ENCODE assay signal across 8 mouse cellular contexts in the genomic region with DNA sequence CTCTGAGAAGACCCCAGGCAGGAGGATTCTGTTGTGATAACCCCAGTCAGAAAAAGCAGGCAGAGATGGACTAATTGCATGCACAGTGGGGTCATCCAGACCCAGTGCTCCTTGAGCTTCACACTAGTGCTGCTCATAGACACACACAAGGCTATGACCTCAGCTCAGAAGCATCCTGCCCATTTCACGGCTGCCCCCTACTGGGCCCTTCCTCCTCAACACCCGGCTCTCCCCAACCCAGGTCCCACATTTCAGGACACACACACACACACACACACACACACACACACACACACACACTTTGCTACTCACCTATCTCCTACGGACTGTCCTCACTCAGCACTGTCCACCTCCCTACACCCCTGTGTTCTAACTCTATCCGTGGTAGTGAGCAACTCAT. TPM values are rescaled to one million over a fixed set of nuclear protein-coding genes. Genes with fewer than 3 reads are reported as not detected.
DNase-seq lines count a peak whose midpoint lies in the region; ATAC-seq and TF ChIP-seq lines count a peak whose summit lies in the region.

No protein-coding gene starts in this region.

- no peak overlapping the region for H3K27ac ChIP-seq in forebrain, postnatal 0 days (ENCODE audit: low read depth, low read length)
- H3K27ac ChIP-seq in neural tube, embryonic 14.5 days (ENCODE audit: low read depth, low read length): 0 out of 2 replicates have a peak overlapping the region, but pooled peaks have one; percentile 22

- DNase-seq in gastrocnemius, adult 18-20 months (ENCODE audit: low spot score): peak; percentile 43
- no peak for DNase-seq in gastrocnemius, postnatal 25 days
- DNase-seq in urinary bladder, postnatal 25 days (ENCODE audit: low spot score): peak; percentile 48
- DNase-seq in urinary bladder, adult 18-20 months (ENCODE audit: low spot score in 2 of 2): no peak
- DNase-seq in forebrain, postnatal 0 days: no peak
- peak; percentile 54 to 58 for DNase-seq in kidney, postnatal 25 days
- DNase-seq in layer of hippocampus, adult 9-10 months (ENCODE audit: low spot score): no peak

- no peaks in the 10 kb centered on the region for H3K27me3 ChIP-seq in forebrain, postnatal 0 days (ENCODE audit: insufficient read depth, low read length)
- H3K27me3 ChIP-seq in neural tube, embryonic 14.5 days (ENCODE audit: control insufficient read depth, insufficient read depth, low read length): no peaks in the 10 kb centered on the region

- peak; percentile 45; the same call in 1 of the 2 replicates for ATAC-seq in forebrain, postnatal 0 days
- no peak for ATAC-seq in neural tube, embryonic 14.5 days (ENCODE audit: low read depth)

- peaks cover 40% of the 10 kb centered on the region for H3K36me3 ChIP-seq in forebrain, postnatal 0 days (ENCODE audit: insufficient read depth)
- peaks cover 37% of the 10 kb centered on the region for H3K36me3 ChIP-seq in neural tube, embryonic 14.5 days (ENCODE audit: control insufficient read depth, insufficient read depth, low read length)

- peak; percentile 52 for TF ChIP-seq CTCF in forebrain, postnatal 0 days (IDR thresholded peaks at IDR 0.05; ENCODE audit: low read depth)

- no peak overlapping the region for H3K4me2 ChIP-seq in forebrain, postnatal 0 days (ENCODE audit: low read depth)
- H3K4me2 ChIP-seq in neural tube, embryonic 14.5 days (ENCODE audit: low read depth, low read length): no peak overlapping the region

- H3K4me3 ChIP-seq in forebrain, postnatal 0 days (ENCODE audit: low read depth, low read length): no peak overlapping the region
- no peak overlapping the region for H3K4me3 ChIP-seq in neural tube, embryonic 14.5 days (ENCODE audit: low read depth, low read length)

- no peaks in the 10 kb centered on the region for H3K9me3 ChIP-seq in forebrain, postnatal 0 days (ENCODE audit: low read length)
- no peaks in the 10 kb centered on the region for H3K9me3 ChIP-seq in neural tube, embryonic 14.5 days (ENCODE audit: control insufficient read depth, low read length)

- no peak overlapping the region for H3K9ac ChIP-seq in forebrain, postnatal 0 days
- no peak overlapping the region for H3K9ac ChIP-seq in neural tube, embryonic 14.5 days (replicated peaks; ENCODE audit: low read depth, low read length)

- H3K4me1 ChIP-seq in forebrain, postnatal 0 days (ENCODE audit: insufficient read depth): no peaks in the 10 kb centered on the region
- H3K4me1 ChIP-seq in neural tube, embryonic 14.5 days (ENCODE audit: control insufficient read depth, insufficient read depth, low read length): no peaks in the 10 kb centered on the region

- WGBS in forebrain, postnatal 0 days: 43% methylated on average over 4 of the region's 4 CpGs
- 49% methylated on average over 4 of the region's 4 CpGs for WGBS in neural tube, embryonic 14.5 days

RNA-seq across cellular contexts. Expression of a gene that starts 16.4 kb away (rescaled TPM):
- 1 to 10 TPM; 6.5 to 7.6 TPM for total RNA-seq in gastrocnemius, adult 18-20 months (2021)
- 1 to 10 TPM; 8.7 to 9.1 TPM for total RNA-seq in gastrocnemius, postnatal 25 days (2021)
- 22.2 and 31.5 TPM in 2 replicates for total RNA-seq in forebrain, postnatal 0 days (2014; rRNA removed)
- polyA plus RNA-seq in forebrain, postnatal 0 days (2015; fragmentation: Nextera tagmentation; extraction: Ambion mirVana): 55.5 and 60.4 TPM in 2 replicates
- 57.1 and 64.1 TPM in 2 replicates for polyA plus RNA-seq in neural tube, embryonic 14.5 days (2014; fragmentation: Nextera tagmentation; extraction: Ambion mirVana)

RNA-seq across cellular contexts. Expression of a gene that starts 18.0 kb away (rescaled TPM):
- 10 to 100 TPM; 19.6 to 20.4 TPM for total RNA-seq in gastrocnemius, adult 18-20 months (2021)
- 10 to 100 TPM; 12.6 to 13.1 TPM for total RNA-seq in gastrocnemius, postnatal 25 days (2021)
- 60.4 and 60.5 TPM in 2 replicates for total RNA-seq in forebrain, postnatal 0 days (2014; rRNA removed)
- polyA plus RNA-seq in forebrain, postnatal 0 days (2015; fragmentation: Nextera tagmentation; extraction: Ambion mirVana): 46.7 and 54.3 TPM in 2 replicates
- 48.1 and 55.5 TPM in 2 replicates for polyA plus RNA-seq in neural tube, embryonic 14.5 days (2014; fragmentation: Nextera tagmentation; extraction: Ambion mirVana)

RNA-seq across cellular contexts. Expression of a gene that starts 28.7 kb away (rescaled TPM):
- total RNA-seq in gastrocnemius, adult 18-20 months (2021): 10 to 100 TPM; 22.1 to 24.0 TPM
- 10 to 100 TPM; 20.4 to 21.8 TPM for total RNA-seq in gastrocnemius, postnatal 25 days (2021)
- 66.9 and 69.4 TPM in 2 replicates for total RNA-seq in forebrain, postnatal 0 days (2014; rRNA removed)
- polyA plus RNA-seq in forebrain, postnatal 0 days (2015; fragmentation: Nextera tagmentation; extraction: Ambion mirVana): 5.5 and 7.9 TPM in 2 replicates
- polyA plus RNA-seq in neural tube, embryonic 14.5 days (2014; fragmentation: Nextera tagmentation; extraction: Ambion mirVana): 14.0 and 17.2 TPM in 2 replicates

RNA-seq across cellular contexts. Expression of a gene that starts 42.2 kb away (rescaled TPM):
- 10 to 100 TPM; 17.8 to 18.5 TPM for total RNA-seq in gastrocnemius, adult 18-20 months (2021)
- total RNA-seq in gastrocnemius, postnatal 25 days (2021): 10 to 100 TPM; 19.3 to 19.4 TPM
- total RNA-seq in forebrain, postnatal 0 days (2014; rRNA removed): 47.6 and 54.4 TPM in 2 replicates
- polyA plus RNA-seq in forebrain, postnatal 0 days (2015; fragmentation: Nextera tagmentation; extraction: Ambion mirVana): 32.3 and 40.2 TPM in 2 replicates
- 52.1 and 53.8 TPM in 2 replicates for polyA plus RNA-seq in neural tube, embryonic 14.5 days (2014; fragmentation: Nextera tagmentation; extraction: Ambion mirVana)

RNA-seq across cellular contexts. Expression of a gene that starts 56.0 kb away (rescaled TPM):
- total RNA-seq in gastrocnemius, adult 18-20 months (2021): 10 to 100 TPM; 33.7 to 35.0 TPM
- total RNA-seq in gastrocnemius, postnatal 25 days (2021): 10 to 100 TPM; 34.7 to 38.5 TPM
- 103 and 116 TPM in 2 replicates for total RNA-seq in forebrain, postnatal 0 days (2014; rRNA removed)
- polyA plus RNA-seq in forebrain, postnatal 0 days (2015; fragmentation: Nextera tagmentation; extraction: Ambion mirVana): 14.3 and 23.2 TPM in 2 replicates
- 23.0 and 29.4 TPM in 2 replicates for polyA plus RNA-seq in neural tube, embryonic 14.5 days (2014; fragmentation: Nextera tagmentation; extraction: Ambion mirVana)

Comparison
In these comparisons a context has a peak if more than half of its experiments do, and no peak if none do; other contexts are left out.
1. DNase-seq: peak in gastrocnemius, adult 18-20 months (single experiment), urinary bladder, postnatal 25 days (single experiment) and kidney, postnatal 25 days (2 of 2); none in gastrocnemius, postnatal 25 days (single experiment), urinary bladder, adult 18-20 months (0 of 2), forebrain, postnatal 0 days (single experiment) and layer of hippocampus, adult 9-10 months (single experiment).